Mouse (Mus musculus) gastrocnemius, adult 18-20 months (tissue): ENCODE data around the gene Ascc1. TPM values are rescaled to one million over a fixed set of nuclear protein-coding genes. Genes with fewer than 3 reads are reported as not detected.

ENCODE experiments used
- microRNA-seq: library from miRNA; unstranded; fragments of <30 nt; microRNA quantifications from one replicate; pipeline ENCODE4 v1.2.0, GENCODE M21; 2021
- total RNA-seq, 2 experiments: library from RNA; stranded (reverse); gene quantifications; 2 replicates each; pipeline ENCODE4 v1.2.3; 2021

The Ascc1 gene
- total RNA-seq, 2 experiments from 2014 or later = 14.2 to 15.3 TPM

Small RNAs within 50 kb of the gene (microRNA-seq; reads per million reads assigned to microRNA genes)
- not detected for gene Mir6906

Other genes with a start within 250 kb of the Ascc1 start
- 10 to 100 TPM; 73.4 to 80.1 TPM for gene Dnajb12, start 123.2 kb upstream of the Ascc1 start, total RNA-seq
- 100 to 1,000 TPM in 1 of 2 experiments, 1 to 10 TPM in 1; 8.1 to 202 TPM for gene Ddit4, start 51.0 kb upstream of the Ascc1 start, total RNA-seq
- 10 to 100 TPM; 43.7 to 43.9 TPM for gene Anapc16, start 330 bp downstream of the Ascc1 start, total RNA-seq
- 1 to 10 TPM; 5.4 to 5.6 TPM for gene Spock2, start 103.4 kb downstream of the Ascc1 start, total RNA-seq
- gene Chst3, start 216.5 kb downstream of the Ascc1 start, total RNA-seq = under 1 TPM; 0.27 to 0.40 TPM